Mouse (Mus musculus): ENCODE results near the gene Borcs7. TPM values are rescaled to one million over a fixed set of nuclear protein-coding genes. Genes with fewer than 3 reads are reported as not detected.

The Borcs7 gene
- polyA plus RNA-seq, 1 experiment from 2014 or later: 10.9 TPM

DNA sequence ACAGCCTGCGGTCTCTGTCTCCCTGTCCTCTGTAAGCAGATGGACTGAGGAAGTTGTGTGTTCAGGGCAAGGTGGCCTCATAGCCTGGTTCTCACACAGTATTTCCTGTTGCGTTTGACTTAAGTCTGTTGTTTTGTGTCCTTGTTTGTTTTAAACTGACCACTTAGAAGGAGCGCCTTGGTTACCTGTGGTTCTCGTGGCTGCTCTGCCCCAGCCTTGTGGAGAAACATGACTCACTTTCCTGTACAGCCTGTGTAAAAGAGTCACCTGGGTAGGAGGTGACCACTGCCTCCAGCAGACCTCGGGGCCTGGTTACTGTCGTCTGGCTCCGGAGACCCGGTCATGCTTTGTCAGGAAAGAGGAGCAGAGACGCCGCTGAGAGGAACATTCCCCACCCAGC, 34.1 kb upstream of the Borcs7 start:
- peaks cover 26% of the 10 kb centered on the region for H3K36me3 ChIP-seq (ENCODE audit: inconsistent target)
- no peak overlapping the region for H3K4me3 ChIP-seq (ENCODE audit: inconsistent target)
- H3K79me2 ChIP-seq (ENCODE audit: inconsistent target): peaks cover 2% of the 10 kb centered on the region; the same call in 1 of the 2 replicates
- 99% methylated on average over 10 of the region's 10 CpGs for WGBS (ENCODE audit: missing documents)
- H3K27ac ChIP-seq: no peak overlapping the region

DNA sequence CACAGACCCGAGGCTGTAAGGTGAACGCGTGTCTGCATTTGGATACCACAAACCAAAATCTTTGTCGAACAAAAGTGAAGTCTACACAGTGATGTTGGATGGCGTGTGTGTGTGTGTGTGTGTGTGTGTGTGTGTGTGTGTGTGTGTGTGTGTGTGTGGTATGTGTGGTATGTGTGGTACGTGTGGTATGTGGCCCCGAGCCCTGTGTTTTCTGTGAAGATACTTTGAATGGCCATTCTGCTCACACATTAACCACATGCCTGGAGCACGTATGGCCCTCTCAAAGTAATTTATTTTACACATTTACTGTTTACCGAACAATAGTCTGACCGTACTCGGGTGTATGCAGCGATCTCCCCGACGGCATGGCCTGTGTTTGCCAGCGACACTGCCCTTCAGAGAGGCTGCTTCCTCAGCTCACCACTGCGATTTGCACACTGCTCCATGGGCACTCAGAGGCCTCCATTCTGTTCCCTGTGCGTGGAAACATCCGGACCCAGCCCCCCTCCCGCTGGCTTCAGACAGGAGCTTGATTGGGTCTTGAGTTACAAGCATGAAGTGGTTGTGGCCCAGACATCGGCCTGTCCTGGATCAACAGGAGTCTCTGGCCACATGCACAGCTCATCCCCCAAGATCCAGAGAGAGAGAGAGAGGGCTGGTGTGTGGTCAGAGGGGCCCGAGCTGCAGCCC, 33.4 kb upstream of the Borcs7 start:
- no peak overlapping the region for H3K4me3 ChIP-seq (ENCODE audit: inconsistent target)
- WGBS (ENCODE audit: missing documents): 96% methylated on average over 18 of the region's 21 CpGs
- no peak overlapping the region for H3K27ac ChIP-seq
- no peaks in the 10 kb centered on the region; the same call in 1 of the 2 replicates for H3K79me2 ChIP-seq (ENCODE audit: inconsistent target)
- peaks cover 26% of the 10 kb centered on the region for H3K36me3 ChIP-seq (ENCODE audit: inconsistent target)

DNA sequence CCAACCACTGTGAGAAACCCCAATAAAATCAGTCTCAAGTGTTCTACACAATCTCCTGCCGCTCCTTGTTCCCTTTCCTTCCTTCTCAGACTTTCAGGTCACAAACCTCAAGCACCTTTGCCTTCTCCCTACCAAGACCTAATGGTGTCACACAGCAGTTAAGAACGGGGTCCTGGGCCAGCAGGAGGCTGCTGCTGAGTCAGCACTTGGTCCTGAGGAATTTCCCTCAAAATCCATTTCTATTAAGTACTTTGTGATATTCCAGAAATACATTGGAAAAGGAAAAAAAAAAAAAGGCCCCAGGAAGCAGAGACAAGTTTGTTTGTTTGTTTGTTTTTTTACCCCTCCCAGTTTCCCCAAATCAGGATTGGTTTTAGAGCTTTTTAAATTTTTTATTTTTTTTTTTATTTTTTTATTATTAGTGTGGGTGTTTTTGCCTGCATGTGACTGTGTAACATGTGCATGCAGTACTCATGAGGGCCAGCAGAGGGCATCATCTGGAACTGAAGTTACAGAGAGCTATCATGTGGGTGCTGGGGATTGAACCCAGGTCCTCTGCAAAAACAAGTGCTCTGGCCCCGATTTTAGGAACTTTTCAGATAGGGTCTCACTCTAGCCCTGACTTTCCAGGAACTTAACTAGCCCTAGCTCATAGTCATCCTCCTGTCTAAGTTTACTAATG, 32.2 kb upstream of the Borcs7 start:
- no peak overlapping the region for H3K27ac ChIP-seq
- WGBS (ENCODE audit: missing documents): 79% methylated on average over 3 of the region's 3 CpGs

DNA sequence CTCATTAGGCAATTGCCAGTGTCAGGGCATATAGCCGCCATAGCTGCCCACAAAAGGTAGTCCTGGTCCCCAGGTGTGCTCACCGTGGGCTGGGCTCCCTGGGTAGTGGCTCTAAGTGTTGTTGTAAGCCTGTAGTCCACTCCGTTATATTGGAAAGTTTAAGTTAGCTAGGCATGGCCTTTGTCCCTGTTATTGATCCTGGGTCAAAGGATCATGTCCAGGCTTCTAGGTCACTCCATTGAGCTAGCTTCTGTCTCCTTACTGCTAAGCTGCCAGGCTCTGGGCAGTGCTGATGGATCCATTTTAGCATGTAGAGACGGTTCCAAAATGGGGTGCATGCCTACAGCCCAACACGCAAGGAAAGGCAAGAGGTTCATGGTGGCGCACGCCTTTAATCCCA, 31.4 kb upstream of the Borcs7 start:
- no peak overlapping the region for H3K27ac ChIP-seq
- 98% methylated on average over 7 of the region's 7 CpGs for WGBS (ENCODE audit: missing documents)
- no peak overlapping the region for H3K4me3 ChIP-seq (ENCODE audit: inconsistent target)
- peaks cover 26% of the 10 kb centered on the region for H3K36me3 ChIP-seq (ENCODE audit: inconsistent target)
- no peaks in the 10 kb centered on the region for H3K79me2 ChIP-seq (ENCODE audit: inconsistent target)

More for the DNA sequence above, 32.2 kb upstream of the Borcs7 start:
- Histone ChIP-seq H3K4me3 (ENCODE audit: inconsistent target) (no peak overlapping the region), H3K36me3 (ENCODE audit: inconsistent target) (peaks cover 26% of the 10 kb centered on the region), H3K79me2 (ENCODE audit: inconsistent target) (no peaks in the 10 kb centered on the region)

GRCm38 (mm10) chr19:46658851-46659250, 30.9 kb upstream of the Borcs7 start:
- Histone ChIP-seq H3K27ac (no peak overlapping the region), H3K4me3 (ENCODE audit: inconsistent target) (no peak overlapping the region), H3K36me3 (ENCODE audit: inconsistent target) (peaks cover 26% of the 10 kb centered on the region), H3K79me2 (ENCODE audit: inconsistent target) (no peaks in the 10 kb centered on the region)
- 81% methylated on average over 8 of the region's 9 CpGs for WGBS (ENCODE audit: missing documents)

DNA sequence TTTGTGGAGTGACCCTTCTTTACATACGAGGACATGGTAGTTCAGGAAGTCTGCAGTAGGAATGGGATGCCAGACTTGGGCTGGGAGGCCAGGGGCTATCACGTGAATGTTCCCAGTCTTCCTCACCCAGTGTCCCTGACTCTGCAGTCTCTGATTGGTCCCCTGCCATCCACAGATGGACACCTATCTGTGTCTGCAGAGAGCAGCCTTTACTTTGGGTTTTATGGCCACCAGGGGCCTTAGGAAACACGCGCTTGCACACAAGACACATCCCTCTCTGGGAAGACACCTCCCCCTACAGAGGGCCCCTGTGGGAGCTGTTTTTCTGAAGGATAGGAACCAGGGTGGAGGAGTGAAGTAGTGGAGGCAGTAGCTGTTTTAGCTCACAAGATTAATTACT, 28.2 kb upstream of the Borcs7 start:
- WGBS (ENCODE audit: missing documents): 67% methylated on average over 4 of the region's 4 CpGs
- no peak overlapping the region for H3K4me3 ChIP-seq (ENCODE audit: inconsistent target)
- no peaks in the 10 kb centered on the region for H3K79me2 ChIP-seq (ENCODE audit: inconsistent target)
- H3K36me3 ChIP-seq (ENCODE audit: inconsistent target): peaks cover 3% of the 10 kb centered on the region; the same call in 1 of the 2 replicates
- no peak overlapping the region for H3K27ac ChIP-seq

DNA sequence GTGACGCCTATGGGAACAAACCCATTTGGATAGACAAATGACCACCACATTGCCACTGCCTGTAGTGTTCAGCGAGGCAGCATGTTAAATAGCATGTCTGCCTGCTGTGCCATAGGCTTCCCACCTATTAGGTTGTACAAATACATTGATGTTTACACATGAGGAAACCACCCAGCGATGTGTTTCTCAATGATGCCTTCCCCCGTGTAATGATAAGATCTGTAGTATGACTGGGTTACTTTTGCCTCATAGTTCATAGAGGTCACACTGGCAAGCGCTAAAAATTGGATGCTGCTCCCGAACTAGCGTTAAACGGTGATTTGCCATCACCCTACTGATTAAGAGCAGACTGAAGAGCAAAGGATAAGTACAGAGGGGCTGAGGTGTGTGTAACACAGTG, 27.5 kb upstream of the Borcs7 start:
- 69% methylated on average over 8 of the region's 8 CpGs for WGBS (ENCODE audit: missing documents)
- H3K4me3 ChIP-seq (ENCODE audit: inconsistent target): no peak overlapping the region
- H3K36me3 ChIP-seq (ENCODE audit: inconsistent target): no peaks in the 10 kb centered on the region
- H3K79me2 ChIP-seq (ENCODE audit: inconsistent target): no peaks in the 10 kb centered on the region
- no peak overlapping the region for H3K27ac ChIP-seq

DNA sequence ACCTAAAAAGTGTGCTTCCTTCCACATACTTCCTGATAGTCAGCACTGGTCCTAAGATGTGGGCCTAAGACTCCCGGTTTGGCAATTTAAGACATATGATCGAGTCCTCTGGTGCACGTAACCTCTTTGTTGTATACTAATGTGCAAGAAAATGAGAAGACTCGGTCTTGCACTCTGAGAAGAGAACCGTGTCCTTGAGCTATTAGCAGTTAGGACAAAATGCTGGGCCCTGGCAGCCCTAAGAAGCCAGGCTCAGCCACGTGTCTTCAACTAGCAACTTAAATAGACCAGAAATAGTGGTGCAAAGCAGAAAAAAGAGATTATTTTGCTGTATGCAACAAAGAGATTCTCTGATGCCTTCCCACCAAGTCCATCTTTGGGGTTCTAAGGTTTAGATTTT, 26.9 kb upstream of the Borcs7 start:
- WGBS (ENCODE audit: missing documents): 82% methylated on average over 6 of the region's 6 CpGs
- Histone ChIP-seq H3K4me3 (ENCODE audit: inconsistent target) (no peak overlapping the region), H3K36me3 (ENCODE audit: inconsistent target) (no peaks in the 10 kb centered on the region), H3K79me2 (ENCODE audit: inconsistent target) (no peaks in the 10 kb centered on the region), H3K27ac (no peak overlapping the region)

DNA sequence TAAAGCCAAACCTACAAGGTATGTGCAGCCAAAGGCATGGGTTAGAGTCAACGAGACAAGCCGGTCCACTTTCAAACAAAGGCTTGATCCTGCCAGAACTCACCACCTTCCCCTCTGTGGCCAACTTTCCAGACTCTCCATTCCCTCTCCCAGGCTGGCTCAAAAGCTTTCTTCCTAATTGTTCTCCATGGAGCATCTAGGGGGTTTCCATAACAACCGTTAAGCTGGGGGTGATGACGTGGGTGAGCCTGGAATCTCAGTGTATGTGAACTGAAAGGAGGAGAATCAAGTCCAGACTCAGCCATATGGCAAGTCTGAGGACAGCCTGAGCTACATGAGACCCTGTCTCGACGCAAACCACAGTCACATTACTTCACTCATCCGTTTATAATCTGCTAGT, 24.2 kb upstream of the Borcs7 start:
- no peak overlapping the region for H3K27ac ChIP-seq
- WGBS (ENCODE audit: missing documents): 84% methylated on average over 7 of the region's 7 CpGs
- H3K4me3 ChIP-seq (ENCODE audit: inconsistent target): no peak overlapping the region
- H3K79me2 ChIP-seq (ENCODE audit: inconsistent target): no peaks in the 10 kb centered on the region
- H3K36me3 ChIP-seq (ENCODE audit: inconsistent target): no peaks in the 10 kb centered on the region

- Histone ChIP-seq H3K27ac (no peak overlapping the region), H3K36me3 (ENCODE audit: inconsistent target) (no peaks in the 10 kb centered on the region), H3K4me3 (ENCODE audit: inconsistent target) (no peak overlapping the region), H3K79me2 (ENCODE audit: inconsistent target) (no peaks in the 10 kb centered on the region)
- 81% methylated on average over 11 of the region's 11 CpGs for WGBS (ENCODE audit: missing documents)
Measured at GRCm38 (mm10) chr19:46667300-46667699, 22.4 kb upstream of the Borcs7 start.

DNA sequence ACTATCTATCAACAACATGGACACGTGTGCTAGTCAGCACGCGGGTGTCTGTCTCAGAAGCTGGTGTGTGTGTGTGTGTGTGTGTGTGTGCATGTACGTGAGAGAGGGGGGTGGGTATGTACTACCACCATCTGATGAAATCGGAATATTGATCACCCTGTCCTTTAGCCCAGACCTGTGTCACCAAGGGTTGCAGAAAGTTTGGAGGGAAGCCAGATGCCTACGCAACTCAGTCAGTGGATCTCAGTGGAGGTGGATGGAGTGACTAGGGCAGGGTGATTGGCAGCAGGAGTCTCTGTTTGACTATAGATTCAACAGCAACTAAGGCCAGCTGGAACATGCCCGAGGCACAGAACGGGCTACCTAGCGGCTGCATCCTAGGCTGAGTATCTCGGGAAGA, 21.4 kb upstream of the Borcs7 start:
- Histone ChIP-seq H3K4me3 (ENCODE audit: inconsistent target) (no peak overlapping the region), H3K27ac (no peak overlapping the region), H3K79me2 (ENCODE audit: inconsistent target) (no peaks in the 10 kb centered on the region), H3K36me3 (ENCODE audit: inconsistent target) (no peaks in the 10 kb centered on the region)
- 93% methylated on average over 10 of the region's 10 CpGs for WGBS (ENCODE audit: missing documents)

GRCm38 (mm10) chr19:46669802-46670201, 19.9 kb upstream of the Borcs7 start:
- H3K36me3 ChIP-seq (ENCODE audit: inconsistent target): no peaks in the 10 kb centered on the region
- WGBS (ENCODE audit: missing documents): 69% methylated on average over 5 of the region's 5 CpGs
- H3K4me3 ChIP-seq (ENCODE audit: inconsistent target): no peak overlapping the region
- no peaks in the 10 kb centered on the region for H3K79me2 ChIP-seq (ENCODE audit: inconsistent target)
- no peak overlapping the region for H3K27ac ChIP-seq

DNA sequence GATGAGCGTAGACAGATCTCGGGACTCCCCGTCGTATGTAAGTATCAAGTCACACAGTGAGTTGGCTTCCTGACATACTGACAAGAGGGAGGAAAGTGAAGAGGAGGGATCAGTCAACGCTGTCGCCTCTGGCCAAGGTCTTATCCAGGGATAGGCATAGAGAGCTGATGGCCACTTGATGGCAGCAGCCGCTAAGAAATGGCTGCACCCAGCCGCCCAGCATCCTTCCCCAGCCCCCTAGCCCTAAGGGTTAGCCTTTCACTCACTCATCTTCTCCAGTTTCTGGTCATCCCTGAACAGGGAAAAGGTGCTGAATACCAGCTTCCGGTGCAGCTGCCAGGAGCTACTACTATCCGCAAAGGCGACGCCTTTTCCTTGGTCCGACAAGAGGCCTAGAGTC, 19.0 kb upstream of the Borcs7 start:
- no peaks in the 10 kb centered on the region for H3K36me3 ChIP-seq (ENCODE audit: inconsistent target)
- WGBS (ENCODE audit: missing documents): 47% methylated on average over 13 of the region's 13 CpGs
- H3K4me3 ChIP-seq (ENCODE audit: inconsistent target): no peak overlapping the region
- H3K27ac ChIP-seq: no peak overlapping the region
- no peaks in the 10 kb centered on the region for H3K79me2 ChIP-seq (ENCODE audit: inconsistent target)

DNA sequence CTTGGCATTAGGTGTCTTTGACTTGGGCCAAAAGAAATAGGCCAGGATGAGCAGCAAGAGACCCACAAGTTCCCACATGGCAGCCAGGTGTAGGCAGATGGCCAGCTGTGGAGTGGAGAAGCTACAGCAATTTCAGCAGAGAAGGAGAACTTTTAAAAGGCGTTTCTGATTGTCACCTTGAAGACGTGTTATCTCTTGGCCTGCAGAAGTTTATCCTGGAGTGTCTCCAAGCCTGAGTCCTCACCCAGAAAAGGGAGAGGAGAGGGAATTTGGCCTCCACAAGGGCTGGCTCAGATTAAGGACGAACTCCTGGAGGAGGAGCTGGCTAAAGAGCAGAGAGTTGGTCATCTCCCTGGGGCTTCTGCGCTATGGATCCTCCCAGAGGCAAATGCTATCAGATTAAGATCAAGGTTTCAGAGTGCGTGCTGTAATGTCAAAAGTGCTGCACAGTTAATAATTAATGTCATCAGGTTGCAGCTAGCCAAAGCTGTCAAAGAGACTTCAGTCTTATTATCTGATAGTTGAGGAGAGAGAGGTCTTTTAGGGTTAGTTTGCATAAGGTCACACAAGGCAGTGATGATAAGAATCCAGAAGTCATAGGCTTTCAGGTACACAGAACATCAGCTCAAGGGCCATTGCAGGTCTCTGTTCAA, 16.8 kb upstream of the Borcs7 start, which contains the start of gene Cyp17a1:
Gene Cyp17a1, minus strand, starts transcription at position 407 of the 653 bp plus-strand sequence.
- H3K4me3 ChIP-seq (ENCODE audit: inconsistent target): no peak within 1 kb of the TSS
- H3K36me3 ChIP-seq (ENCODE audit: inconsistent target): no peaks in the 10 kb centered on the region
- no peaks in the 10 kb centered on the region for H3K79me2 ChIP-seq (ENCODE audit: inconsistent target)
- 78% methylated on average over 4 of the region's 5 CpGs for WGBS (ENCODE audit: missing documents)
- H3K27ac ChIP-seq: no peak within 1 kb of the TSS

DNA sequence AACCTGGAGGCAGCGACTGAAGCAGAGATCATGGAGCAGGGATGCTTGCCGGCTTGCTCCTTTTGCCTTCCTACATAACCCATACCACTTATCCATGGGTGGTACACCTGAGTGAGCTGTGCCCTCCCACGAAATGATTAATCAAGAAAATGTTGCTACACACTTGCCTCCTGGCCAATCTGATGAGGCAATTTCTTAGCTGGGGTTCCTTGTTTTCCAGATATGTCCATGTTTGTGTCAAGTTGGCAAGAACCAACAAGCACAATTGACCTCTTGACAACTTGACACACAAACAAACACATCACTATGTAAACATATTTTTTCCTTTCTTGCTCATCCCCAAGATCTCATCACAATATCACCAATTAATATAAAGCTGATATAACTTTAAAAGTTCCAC, 14.1 kb upstream of the Borcs7 start:
- WGBS (ENCODE audit: missing documents): 88% methylated on average over 3 of the region's 3 CpGs
- H3K79me2 ChIP-seq (ENCODE audit: inconsistent target): no peaks in the 10 kb centered on the region

More for the DNA sequence above, 14.1 kb upstream of the Borcs7 start:
- Histone ChIP-seq H3K27ac (no peak overlapping the region), H3K36me3 (ENCODE audit: inconsistent target) (no peaks in the 10 kb centered on the region), H3K4me3 (ENCODE audit: inconsistent target) (no peak overlapping the region)

Data from macrophage (primary cell).